Mouse (Mus musculus) lung, embryonic 16.5 days (tissue): Measurements from ENCODE around the gene Cfap43. TPM values are rescaled to one million over a fixed set of nuclear protein-coding genes. Genes with fewer than 3 reads are reported as not detected.

Experiments
- ATAC-seq: fragments of 200-750 bp; cut with Nextera tagmentation; 2 replicates; pipeline ENCODE4 v1.8.0; 2017; ENCODE audit warnings: low read depth, mild to moderate bottlenecking, moderate library complexity
- H3K27ac ChIP-seq: fragments of 300-500 bp; sonication (generic); 2 replicates; pipeline ENCODE4 v1.5.1; 2014; ENCODE audit warnings: mild to moderate bottlenecking, control low read depth, low read length
- H3K27me3 ChIP-seq: fragments of 300-500 bp; sonication (generic); 2 replicates; pipeline ENCODE4 v1.6.1; 2014; ENCODE audit warnings: low read depth, low read length, mixed read lengths; ENCODE audit not compliant: control insufficient read depth, insufficient read depth
- H3K36me3 ChIP-seq: fragments of 300-500 bp; sonication (generic); 2 replicates; pipeline ENCODE4 v1.6.1; 2014; ENCODE audit warnings: low read length; ENCODE audit not compliant: control insufficient read depth, insufficient read depth
- H3K4me1 ChIP-seq: fragments of 300-500 bp; sonication (generic); replicated peaks from 2 replicates; pipeline ENCODE4 v1.6.1; 2014; ENCODE audit warnings: low read length, mixed read lengths; ENCODE audit not compliant: control insufficient read depth, insufficient read depth
- H3K4me2 ChIP-seq: fragments of 300-500 bp; sonication (generic); 2 replicates; pipeline ENCODE4 v1.6.1; 2014; ENCODE audit warnings: low read depth, low read length, control low read depth
- H3K4me3 ChIP-seq: fragments of 300-500 bp; sonication (generic); 2 replicates; pipeline ENCODE4 v1.5.1; 2014; ENCODE audit warnings: mild to moderate bottlenecking, low read length, control low read depth
- H3K9ac ChIP-seq: fragments of 300-500 bp; sonication (generic); 2 replicates; pipeline ENCODE4 v1.6.1; 2014; ENCODE audit warnings: low read length, control low read depth
- H3K9me3 ChIP-seq: fragments of 300-500 bp; sonication (generic); 2 replicates; pipeline ENCODE4 v1.6.1; 2016; ENCODE audit warnings: low read length; ENCODE audit not compliant: control insufficient read depth
- WGBS: fragments of 180-500 bp; shearing (Covaris S2); extraction: QIAGEN DNeasy Blood & Tissue Kit; methylation state at CpG from one replicate; pipeline ENCODE4 v1.1.7; 2014; 5-methylcytosine and 5-hydroxymethylcytosine counted together
- polyA plus RNA-seq: library from polyadenylated mRNA; unstranded; fragments of >200 nt; fragmentation: Nextera tagmentation; extraction: Ambion mirVana; gene quantifications from 2 replicates; pipeline ENCODE4 v1.2.1, GENCODE M21; 2015

Gene Cfap43
- polyA plus RNA-seq, 1 experiment from 2014 or later, result 1.7 TPM

- Histone ChIP-seq H3K4me1 (no peaks in the 10 kb centered on the region; the same call in 1 of the 2 replicates), H3K27me3 (no peaks in the 10 kb centered on the region), H3K9me3 (no peaks in the 10 kb centered on the region), H3K4me2 (no peak overlapping the region), H3K27ac (no peak overlapping the region), H3K36me3 (no peaks in the 10 kb centered on the region), H3K4me3 (no peak overlapping the region), H3K9ac (no peak overlapping the region)
- ATAC-seq, result no peak
- 91% methylated on average over 8 of the region's 8 CpGs for WGBS
These were observed 88.0 kb downstream of the Cfap43 start for GRCm38 (mm10) chr19:47831111-47831510.

GRCm38 (mm10) chr19:47829913-47830450, 89.1 kb downstream of the Cfap43 start:
- no peak for ATAC-seq
- H3K27me3 ChIP-seq, result no peaks in the 10 kb centered on the region
- no peaks in the 10 kb centered on the region for H3K36me3 ChIP-seq
- H3K9ac ChIP-seq, result no peak overlapping the region
- H3K4me1 ChIP-seq, result no peaks in the 10 kb centered on the region; the same call in 1 of the 2 replicates
- H3K9me3 ChIP-seq, result no peaks in the 10 kb centered on the region
- no peak overlapping the region for H3K27ac ChIP-seq
- H3K4me2 ChIP-seq, result no peak overlapping the region
- no peak overlapping the region for H3K4me3 ChIP-seq
- WGBS, result 75% methylated on average over 14 of the region's 14 CpGs

GRCm38 (mm10) chr19:47824026-47824425, 95.1 kb downstream of the Cfap43 start:
- Histone ChIP-seq H3K9me3 (no peaks in the 10 kb centered on the region), H3K36me3 (no peaks in the 10 kb centered on the region), H3K4me2 (no peak overlapping the region), H3K27me3 (no peaks in the 10 kb centered on the region), H3K9ac (no peak overlapping the region), H3K4me3 (no peak overlapping the region), H3K4me1 (peaks cover 4% of the 10 kb centered on the region; the same call in 1 of the 2 replicates), H3K27ac (no peak overlapping the region)
- ATAC-seq, result no peak
- WGBS, result 59% methylated on average over 5 of the region's 5 CpGs

GRCm38 (mm10) chr19:47822143-47822796, 96.8 kb downstream of the Cfap43 start:
- no peaks in the 10 kb centered on the region for H3K36me3 ChIP-seq
- no peak overlapping the region for H3K27ac ChIP-seq
- no peaks in the 10 kb centered on the region for H3K9me3 ChIP-seq
- H3K4me2 ChIP-seq, result no peak overlapping the region
- WGBS, result 15% methylated on average over 8 of the region's 8 CpGs
- no peak overlapping the region for H3K9ac ChIP-seq
- H3K4me3 ChIP-seq, result no peak overlapping the region
- no peak for ATAC-seq
- H3K4me1 ChIP-seq, result 0 out of 2 replicates have a peak, but pooled peaks cover 4% of the 10 kb centered on the region
- no peaks in the 10 kb centered on the region for H3K27me3 ChIP-seq

GRCm38 (mm10) chr19:47821494-47821872, 97.6 kb downstream of the Cfap43 start:
- no peaks in the 10 kb centered on the region for H3K27me3 ChIP-seq
- 0 out of 2 replicates have a peak, but pooled peaks cover 4% of the 10 kb centered on the region for H3K4me1 ChIP-seq
- 0 out of 2 replicates have a peak overlapping the region, but pooled peaks have one; percentile 1 for H3K4me2 ChIP-seq
- no peak overlapping the region for H3K4me3 ChIP-seq
- no peaks in the 10 kb centered on the region for H3K36me3 ChIP-seq
- WGBS, result 39% methylated on average over 7 of the region's 7 CpGs
- H3K27ac ChIP-seq, result no peak overlapping the region
- 0 out of 2 replicates have a peak, but pooled peaks have one; percentile 26 for ATAC-seq
- no peaks in the 10 kb centered on the region for H3K9me3 ChIP-seq
- H3K9ac ChIP-seq, result no peak overlapping the region

GRCm38 (mm10) chr19:47820832-47821493, 98.1 kb downstream of the Cfap43 start:
- Histone ChIP-seq H3K4me3 (no peak overlapping the region), H3K4me2 (0 out of 2 replicates have a peak overlapping the region, but pooled peaks have one; percentile 1), H3K27me3 (no peaks in the 10 kb centered on the region), H3K9me3 (no peaks in the 10 kb centered on the region), H3K4me1 (0 out of 2 replicates have a peak, but pooled peaks cover 4% of the 10 kb centered on the region), H3K36me3 (no peaks in the 10 kb centered on the region), H3K27ac (no peak overlapping the region), H3K9ac (no peak overlapping the region)
- 21% methylated on average over 8 of the region's 9 CpGs for WGBS
- 0 out of 2 replicates have a peak, but pooled peaks have one; percentile 28 for ATAC-seq

- 69% methylated on average over 9 of the region's 9 CpGs for WGBS
- H3K27me3 ChIP-seq, result no peaks in the 10 kb centered on the region
- H3K36me3 ChIP-seq, result no peaks in the 10 kb centered on the region
- no peak overlapping the region for H3K4me3 ChIP-seq
- no peak overlapping the region for H3K27ac ChIP-seq
- no peak overlapping the region for H3K9ac ChIP-seq
- ATAC-seq, result no peak
- no peak overlapping the region for H3K4me2 ChIP-seq
- 0 out of 2 replicates have a peak, but pooled peaks cover 4% of the 10 kb centered on the region for H3K4me1 ChIP-seq
- no peaks in the 10 kb centered on the region for H3K9me3 ChIP-seq
These were observed 101.4 kb downstream of the Cfap43 start for GRCm38 (mm10) chr19:47817692-47818091.

GRCm38 (mm10) chr19:47814721-47815120, 104.4 kb downstream of the Cfap43 start:
- H3K36me3 ChIP-seq, result no peaks in the 10 kb centered on the region
- H3K4me3 ChIP-seq, result no peak overlapping the region
- H3K4me2 ChIP-seq, result no peak overlapping the region

GRCm38 (mm10) chr19:47812091-47812490, 107.0 kb downstream of the Cfap43 start:
- no peak overlapping the region for H3K4me2 ChIP-seq
- H3K4me1 ChIP-seq, result no peaks in the 10 kb centered on the region
- 72% methylated on average over 10 of the region's 10 CpGs for WGBS
- H3K27ac ChIP-seq, result no peak overlapping the region
- H3K27me3 ChIP-seq, result no peaks in the 10 kb centered on the region
- H3K9me3 ChIP-seq, result no peaks in the 10 kb centered on the region
- no peak overlapping the region for H3K4me3 ChIP-seq
- no peak for ATAC-seq
- H3K9ac ChIP-seq, result no peak overlapping the region
- no peaks in the 10 kb centered on the region for H3K36me3 ChIP-seq

More at GRCm38 (mm10) chr19:47814721-47815120, 104.4 kb downstream of the Cfap43 start:
- Histone ChIP-seq H3K4me1 (no peaks in the 10 kb centered on the region), H3K27me3 (no peaks in the 10 kb centered on the region), H3K9me3 (no peaks in the 10 kb centered on the region), H3K9ac (no peak overlapping the region), H3K27ac (no peak overlapping the region)
- ATAC-seq, result no peak
- 77% methylated on average over 5 of the region's 5 CpGs for WGBS
